Mouse (Mus musculus): ENCODE measurements around the gene Ttc23.
A peak's percentile ranks its signal among the peaks of the same experiment; 100 is the strongest.

Ttc23 gene

DNA sequence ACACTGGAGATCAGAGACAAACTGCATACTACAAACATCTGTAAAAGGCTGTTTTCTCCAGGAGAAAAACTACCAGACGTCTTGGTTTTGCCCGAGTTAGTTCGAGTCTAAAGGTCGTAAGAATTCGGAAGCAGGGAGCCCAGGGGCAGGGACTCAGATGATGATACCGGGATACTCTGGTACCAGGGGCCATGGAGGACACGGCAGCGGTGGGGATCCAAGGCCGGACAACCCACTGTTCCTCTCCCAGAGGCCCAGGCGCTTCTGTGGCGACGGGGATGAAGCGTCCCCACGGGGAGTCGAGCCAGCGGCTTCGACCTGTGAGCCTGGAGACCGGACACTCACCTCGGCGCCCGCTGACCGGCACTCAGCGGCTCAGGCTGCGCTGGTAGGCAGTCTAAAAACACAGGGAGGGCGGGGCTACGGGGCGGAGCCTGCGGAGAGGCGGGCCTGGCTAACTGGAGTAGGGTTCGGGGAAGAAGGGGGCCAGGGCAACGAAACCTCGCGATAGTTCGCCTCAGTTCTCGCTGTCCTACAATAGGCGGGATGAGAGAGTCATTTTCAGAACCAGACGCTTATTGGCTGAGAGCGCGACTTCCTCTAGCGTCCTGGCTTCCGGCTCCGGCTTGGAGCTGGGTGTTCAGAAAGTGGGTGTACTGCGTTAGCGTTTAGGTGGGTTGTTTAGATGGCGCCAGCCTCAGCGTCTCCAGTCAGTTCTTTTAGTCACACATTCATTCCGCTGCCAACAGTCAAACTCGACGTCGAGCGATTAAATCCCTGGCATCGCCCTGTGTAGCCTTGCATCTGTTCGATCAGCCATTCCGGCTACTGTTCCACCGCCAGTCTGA is 2.2 kb upstream of the Ttc23 start, which contains the start of gene Lrrc28:
Gene Lrrc28 (minus strand): TSS at position 436 of the 848 bp plus-strand sequence.
- peak; percentile 99 for DNase-seq (ENCODE audit: low spot score in 2 of 2)

DNA sequence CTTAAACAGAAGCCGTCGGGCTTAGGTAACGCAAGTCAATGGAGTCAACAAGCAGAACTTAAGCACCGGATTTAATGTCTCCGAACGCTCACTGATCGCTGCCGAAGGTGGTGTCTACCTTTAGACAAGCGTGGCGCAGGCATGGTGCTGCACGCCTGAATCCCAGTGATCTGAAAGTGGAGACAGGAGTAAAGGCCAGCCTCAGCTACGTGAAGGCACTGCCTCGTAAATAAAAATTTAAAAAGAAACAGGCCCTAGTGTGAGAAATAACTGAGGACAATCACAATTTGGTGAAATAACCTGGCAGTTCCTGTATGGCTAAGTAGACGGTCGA is 1.6 kb upstream of the Ttc23 start:
- DNase-seq (ENCODE audit: low spot score in 2 of 2) = no peak

DNA sequence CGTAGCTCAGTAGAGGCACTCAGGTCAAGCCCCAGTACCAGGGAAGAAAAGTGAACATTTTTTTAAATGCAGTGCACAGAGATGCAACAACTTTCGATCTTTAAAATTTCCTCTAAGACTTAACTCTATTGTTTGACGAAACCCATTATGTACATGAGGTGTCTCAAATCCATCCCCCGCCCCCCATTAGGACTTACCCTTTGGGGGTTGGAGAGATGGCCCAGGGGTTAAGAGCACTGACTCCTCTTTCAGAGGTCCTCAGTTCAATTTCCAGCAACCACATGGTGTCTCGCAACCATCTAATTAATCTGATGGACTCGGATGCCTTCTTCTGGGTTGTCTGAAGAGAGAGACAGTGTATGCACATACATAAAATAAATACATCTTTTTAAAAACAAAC is 1.1 kb upstream of the Ttc23 start:
- no peak for DNase-seq (ENCODE audit: low spot score in 2 of 2)

DNA sequence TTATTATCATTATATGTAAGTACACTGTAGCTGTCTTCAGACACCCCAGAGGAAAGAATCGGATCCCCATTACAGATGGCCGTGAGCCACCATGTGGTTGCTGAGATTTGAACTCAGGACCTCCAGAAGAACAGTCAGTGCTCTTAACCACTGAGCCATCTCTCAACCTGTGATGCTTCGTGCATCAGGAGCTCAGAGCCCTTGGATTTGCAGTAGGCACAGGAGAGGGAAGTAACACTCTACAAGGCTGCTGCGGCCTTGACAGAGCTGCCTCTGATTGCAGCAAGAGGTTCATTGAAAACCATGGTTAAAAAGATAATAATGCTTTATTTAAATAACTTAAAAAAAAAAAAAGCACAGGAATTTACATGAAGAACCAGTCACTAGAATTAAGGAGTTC is 1.2 kb downstream of the Ttc23 start:
- no peak for DNase-seq (ENCODE audit: low spot score in 2 of 2)

DNA sequence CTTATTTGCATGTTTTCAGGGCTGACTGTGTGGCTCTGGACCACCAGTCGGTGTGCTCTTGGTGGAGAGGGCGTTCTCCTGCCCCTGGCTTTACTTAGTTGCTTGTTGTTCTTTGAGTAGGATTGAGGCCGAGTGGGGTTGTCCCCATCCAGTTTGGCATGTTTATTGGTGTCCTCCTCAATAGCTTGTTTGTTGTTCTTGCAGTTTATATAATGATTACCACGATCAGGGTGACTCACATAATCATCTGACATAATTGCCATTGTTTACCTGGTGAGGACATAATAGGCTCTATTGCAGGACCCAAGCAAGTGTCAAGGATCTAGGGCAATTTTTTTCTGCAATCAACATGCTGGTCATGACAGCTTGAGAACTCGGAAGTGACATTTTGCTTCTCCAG is 5.0 kb downstream of the Ttc23 start:
- no peak for DNase-seq (ENCODE audit: low spot score in 2 of 2)

DNA sequence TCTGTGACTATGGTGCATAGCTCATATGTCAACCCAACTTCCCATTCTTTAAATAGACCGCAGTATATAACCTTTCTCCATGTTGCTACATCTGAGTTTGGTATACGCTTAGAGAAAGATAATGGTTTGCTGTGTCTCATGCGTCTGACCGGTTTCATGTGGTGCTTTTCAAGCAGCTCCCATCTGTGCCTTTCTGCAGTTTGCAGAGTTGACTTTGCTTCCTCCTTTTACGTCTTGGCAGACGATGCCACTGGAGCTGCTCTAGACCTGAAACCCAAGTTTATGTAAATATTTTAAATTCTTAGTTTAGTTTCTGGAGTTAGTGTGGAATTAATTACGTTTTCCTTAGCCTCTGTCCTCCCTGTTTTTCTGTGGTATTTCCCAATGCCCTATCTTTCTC is 7.5 kb downstream of the Ttc23 start:
- no peak for DNase-seq (ENCODE audit: low spot score in 2 of 2)

DNA sequence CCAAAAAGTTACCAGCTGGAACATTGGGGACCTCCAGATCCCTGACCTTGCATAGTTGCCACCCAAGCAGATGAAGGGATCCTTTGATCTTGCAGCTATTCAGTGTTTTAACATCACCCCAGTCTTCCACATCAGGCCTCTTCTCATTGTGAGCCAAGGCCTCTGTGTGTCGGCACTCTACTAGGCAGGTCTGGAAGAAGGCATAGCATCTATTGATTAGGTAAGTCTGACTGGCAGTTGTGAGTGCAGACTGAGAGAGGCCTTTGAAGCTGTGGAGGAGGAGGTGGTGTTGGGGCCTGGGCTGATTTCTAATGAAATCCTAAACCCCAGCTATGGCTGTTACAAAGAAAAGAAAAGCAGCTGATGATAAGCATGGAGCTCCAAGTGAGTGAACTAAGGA is 8.0 kb downstream of the Ttc23 start:
- DNase-seq (ENCODE audit: low spot score in 2 of 2) = no peak

DNA sequence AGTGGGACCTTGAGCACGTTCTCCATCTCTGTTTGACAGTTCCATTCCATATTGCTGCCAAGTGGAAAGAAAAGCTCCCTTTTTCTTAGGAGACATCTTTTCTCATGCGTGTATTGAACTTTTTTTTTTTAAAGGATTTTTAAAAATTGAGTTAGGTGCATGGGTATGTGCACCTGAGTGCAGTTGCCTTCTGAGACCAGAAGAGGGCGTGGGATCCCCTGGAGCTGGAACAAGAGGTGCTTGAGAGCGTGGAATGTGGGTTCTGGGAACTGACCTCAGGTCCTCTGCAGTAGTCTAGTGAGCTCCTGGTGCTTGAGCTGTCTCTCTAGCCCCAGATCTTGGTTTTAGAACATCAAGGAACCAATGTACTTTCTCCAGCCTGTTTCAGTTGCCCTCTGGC is 10.9 kb downstream of the Ttc23 start:
- DNase-seq (ENCODE audit: low spot score in 2 of 2) = no peak

DNA sequence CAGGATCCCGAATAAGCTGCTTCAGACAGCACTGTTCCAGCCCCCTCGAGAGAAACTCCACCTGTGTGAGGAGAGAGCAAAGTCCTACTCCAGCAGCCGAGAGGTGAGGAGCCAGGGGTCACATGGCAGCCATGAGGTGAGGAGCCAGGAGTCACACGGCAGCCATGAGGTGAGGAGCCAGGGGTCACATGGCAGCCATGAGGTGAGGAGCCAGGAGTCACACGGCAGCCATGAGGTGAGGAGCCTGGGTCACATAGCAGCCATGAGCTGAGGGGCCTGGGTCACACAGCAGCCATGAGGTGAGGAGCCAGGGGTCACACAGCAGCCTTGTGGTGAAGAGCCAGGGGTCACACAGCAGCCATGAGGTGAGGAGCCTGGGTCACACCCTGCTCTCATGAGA is 15.2 kb downstream of the Ttc23 start:
- DNase-seq (ENCODE audit: low spot score in 2 of 2) = no peak

DNA sequence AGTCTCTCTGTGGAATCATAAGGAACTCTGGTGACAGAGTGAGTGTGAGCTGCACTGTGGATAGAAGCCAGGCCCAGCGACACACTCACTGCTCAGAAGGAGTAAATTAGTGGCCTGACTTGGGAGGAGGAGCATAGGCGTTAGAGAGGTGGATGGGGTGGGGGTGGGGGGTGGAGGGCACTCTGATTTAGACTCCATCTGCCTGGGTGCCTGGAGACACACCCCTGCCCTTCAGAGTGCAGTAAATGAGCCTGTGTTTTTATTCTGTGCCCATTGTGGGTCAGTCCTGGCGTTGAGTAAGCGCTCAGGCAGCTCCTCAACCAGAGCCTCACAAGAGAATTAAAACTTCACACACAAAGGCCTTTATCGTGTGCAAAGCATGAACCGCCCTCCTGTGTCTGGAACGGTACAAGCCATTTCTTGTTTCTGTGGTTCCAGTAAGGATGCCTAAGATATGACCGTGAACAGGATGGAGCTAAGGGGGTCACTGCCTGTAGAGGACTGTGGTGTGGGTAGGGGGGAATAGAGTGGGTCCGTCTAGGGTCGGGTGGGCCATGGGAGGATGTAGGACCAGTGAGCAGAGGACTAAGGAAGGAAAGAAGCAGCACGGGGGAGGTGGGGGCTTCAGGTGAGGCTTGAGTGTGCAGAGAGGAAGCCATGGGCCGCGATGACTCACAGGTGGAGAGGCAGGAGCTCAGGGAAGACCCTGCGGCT is 16.9 kb downstream of the Ttc23 start:
- DNase-seq (ENCODE audit: low spot score in 2 of 2) = no peak

DNA sequence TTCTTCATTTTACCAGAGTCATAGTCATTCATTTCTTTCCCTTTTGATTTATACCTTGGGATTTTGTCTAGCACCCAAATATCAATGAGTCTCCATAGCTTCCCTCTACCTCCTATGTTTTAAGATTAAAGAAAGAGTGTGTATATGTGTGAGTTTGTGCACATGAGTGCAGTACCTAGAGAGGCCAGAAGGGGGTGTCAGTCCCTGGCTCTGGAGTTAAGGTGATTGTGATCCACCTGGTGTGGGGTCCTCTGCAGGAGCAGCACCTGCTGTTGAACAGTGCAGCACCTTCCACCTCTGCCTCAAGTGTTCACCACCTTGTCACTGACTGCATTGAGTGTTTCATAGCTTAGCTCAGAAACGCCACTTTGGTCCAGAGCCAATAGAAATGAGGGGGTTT is 23.8 kb downstream of the Ttc23 start:
- DNase-seq (ENCODE audit: low spot score in 2 of 2) = no peak

DNA sequence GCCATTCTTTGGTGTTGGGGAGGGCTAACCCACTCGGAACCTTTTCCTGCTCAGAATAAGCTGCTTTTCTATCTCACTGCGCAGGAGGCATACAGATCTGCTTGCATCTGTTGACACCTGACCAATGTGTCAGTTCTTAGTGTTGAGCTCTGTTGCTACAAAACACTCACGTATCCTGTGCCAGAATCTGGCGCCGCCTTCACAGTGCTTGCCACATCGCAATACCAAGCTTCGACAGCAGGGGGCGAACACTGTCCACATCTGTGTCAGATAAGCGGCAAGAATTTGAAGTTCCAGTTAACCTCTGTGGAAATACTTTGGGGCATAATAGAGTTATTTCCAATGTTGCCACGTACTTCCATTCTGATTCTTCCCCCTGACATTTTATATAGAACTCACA is 25.4 kb downstream of the Ttc23 start:
- peak; percentile 73 to 93 for DNase-seq (ENCODE audit: low spot score in 2 of 2)

DNA sequence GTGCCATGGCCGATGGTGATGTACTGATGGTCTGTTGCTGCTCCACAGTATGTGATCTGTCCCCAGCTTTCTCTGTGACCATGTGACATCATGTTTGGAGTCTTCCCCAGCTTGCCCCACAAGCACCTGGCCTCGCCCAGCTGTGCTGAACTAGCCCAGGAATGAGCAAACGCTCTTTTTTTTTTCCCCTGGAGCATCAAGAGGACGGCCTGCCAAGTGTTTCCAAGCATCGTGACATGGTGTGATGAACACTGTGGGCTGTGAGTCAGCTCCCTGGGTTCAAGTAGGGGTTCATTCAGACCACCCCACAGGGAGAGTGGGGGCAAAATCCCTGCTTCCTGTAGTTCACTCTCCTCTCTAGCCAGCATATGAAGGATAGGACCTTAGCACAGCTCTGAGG is 26.4 kb downstream of the Ttc23 start:
- no peak for DNase-seq (ENCODE audit: low spot score in 2 of 2)

DNA sequence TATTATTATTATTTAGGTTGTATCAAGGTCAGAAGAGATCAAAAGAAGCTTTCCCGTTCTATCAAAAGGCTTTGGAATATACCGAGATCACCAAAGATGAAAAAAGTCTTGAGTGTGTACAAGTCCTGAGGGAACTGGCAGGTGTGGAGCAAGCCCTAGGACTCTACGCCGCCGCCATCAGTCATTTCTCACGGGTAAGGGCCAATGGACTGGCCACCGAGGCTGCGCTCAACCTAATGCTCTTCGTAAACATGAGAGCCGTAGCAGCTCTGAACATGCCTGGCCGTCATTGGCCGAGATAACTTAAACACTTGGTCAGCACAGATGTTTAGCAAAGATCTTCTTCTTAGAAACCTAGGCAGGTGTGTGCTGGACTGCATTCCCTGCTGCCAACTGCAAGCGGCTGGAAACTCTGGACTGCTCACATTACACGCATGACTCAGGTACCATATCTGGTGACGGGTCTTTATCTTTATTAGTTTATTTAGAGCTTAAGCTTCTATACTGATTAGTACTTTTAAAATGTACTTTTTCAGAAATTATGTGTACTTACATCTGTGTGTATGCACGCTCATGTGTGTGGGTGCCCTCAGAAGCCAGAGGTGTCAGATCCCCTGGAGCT is 31.8 kb downstream of the Ttc23 start:
- DNase-seq (ENCODE audit: low spot score in 2 of 2) = no peak

DNA sequence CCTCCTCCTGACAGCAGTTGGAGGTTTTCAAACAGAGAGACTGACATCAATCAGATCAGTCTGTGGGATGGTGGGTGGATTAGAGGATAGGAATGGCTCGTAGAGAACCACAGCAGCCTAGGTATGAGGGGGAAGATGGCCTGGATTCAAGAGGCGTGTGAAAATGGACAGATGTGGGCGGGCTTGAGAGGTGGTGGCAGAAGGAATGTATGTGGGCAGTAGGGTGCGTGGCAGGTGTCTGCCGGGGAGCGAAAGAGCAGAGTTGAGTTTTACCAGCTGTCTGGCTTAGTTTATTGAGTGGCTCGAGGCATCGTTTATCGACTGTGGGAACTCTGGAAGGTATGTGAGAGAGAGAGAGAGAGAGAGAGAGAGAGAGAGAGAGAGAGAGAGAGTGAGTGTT is 33.9 kb downstream of the Ttc23 start:
- no peak for DNase-seq (ENCODE audit: low spot score in 2 of 2)

DNA sequence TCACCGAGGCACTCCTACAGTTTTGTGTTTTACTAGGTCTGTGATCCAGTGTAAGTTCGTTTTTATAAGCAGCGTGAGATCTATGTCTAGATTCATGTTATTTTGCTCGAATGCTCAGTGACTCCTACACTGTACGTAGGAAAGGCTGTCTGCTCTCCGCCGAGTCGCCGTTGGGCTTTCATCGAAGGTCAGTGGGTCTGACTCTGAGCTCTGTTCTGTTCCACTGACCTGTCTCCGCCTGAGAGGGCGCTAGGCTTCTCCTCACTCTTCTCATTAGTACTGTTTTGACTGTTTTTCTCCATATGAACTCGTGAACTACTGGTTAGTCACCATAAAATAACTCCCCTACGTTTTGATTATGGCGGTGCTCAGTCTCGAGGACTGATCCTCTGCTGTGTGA is 35.8 kb downstream of the Ttc23 start:
- DNase-seq (ENCODE audit: low spot score in 2 of 2) = no peak

DNA sequence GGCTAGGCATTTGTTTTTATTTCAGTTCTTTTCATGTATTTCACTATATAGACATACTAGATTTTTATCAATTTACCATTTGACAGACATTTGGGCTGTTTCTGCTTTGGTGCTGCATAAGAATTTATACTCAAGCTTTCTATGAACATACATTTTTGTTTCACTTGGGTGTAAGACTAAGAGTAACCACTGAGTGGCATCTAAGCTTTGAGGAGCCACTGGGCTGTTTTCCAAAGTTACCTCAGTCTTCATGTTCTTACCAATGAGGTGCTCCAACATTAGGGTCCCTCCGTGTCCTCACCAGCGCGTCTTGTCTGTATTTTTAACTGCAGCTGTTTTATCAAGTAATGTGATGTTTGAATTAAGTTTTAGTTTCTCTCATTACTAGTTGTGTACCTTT is 39.3 kb downstream of the Ttc23 start:
- no peak for DNase-seq (ENCODE audit: low spot score in 2 of 2)

DNA sequence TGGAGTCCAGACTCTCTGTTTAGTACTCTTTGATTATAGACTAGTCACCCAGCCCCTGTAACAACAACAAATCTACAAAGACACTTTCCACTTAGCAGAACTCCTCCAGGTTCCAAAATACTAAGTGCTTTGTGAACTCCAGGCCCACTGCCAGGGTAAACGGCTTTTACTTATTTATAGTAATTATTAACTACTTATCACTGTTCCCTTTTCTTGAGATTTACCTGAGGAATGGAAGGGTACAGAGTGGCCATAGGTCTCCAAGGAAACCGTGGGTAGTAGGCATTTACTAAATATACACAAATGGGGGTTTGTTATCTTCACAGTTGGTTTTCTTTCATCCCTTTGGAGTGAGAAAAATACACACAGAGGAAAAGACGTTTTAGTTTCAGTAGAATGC is 41.1 kb downstream of the Ttc23 start:
- no peak for DNase-seq (ENCODE audit: low spot score in 2 of 2)

DNA sequence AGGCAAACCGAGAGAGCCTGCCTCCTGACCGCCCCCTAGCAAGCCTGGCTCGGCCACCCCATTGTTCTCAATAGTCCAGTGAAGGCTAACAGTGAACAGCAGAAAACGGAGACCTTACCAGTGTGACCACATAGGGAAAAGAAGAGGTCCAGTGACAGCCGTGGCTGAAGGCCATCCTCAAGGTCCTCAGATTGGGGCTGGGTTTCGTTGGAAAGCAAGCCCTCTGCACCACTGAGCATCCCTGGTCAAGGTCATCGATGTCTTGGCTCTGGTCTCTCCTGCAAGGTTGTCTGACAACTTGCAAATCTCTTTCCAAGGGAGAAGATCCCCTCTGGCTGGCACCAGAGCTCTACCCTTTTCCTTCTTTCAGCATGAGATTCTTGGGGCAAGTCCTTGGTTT is 42.6 kb downstream of the Ttc23 start:
- no peak for DNase-seq (ENCODE audit: low spot score in 2 of 2)

DNA sequence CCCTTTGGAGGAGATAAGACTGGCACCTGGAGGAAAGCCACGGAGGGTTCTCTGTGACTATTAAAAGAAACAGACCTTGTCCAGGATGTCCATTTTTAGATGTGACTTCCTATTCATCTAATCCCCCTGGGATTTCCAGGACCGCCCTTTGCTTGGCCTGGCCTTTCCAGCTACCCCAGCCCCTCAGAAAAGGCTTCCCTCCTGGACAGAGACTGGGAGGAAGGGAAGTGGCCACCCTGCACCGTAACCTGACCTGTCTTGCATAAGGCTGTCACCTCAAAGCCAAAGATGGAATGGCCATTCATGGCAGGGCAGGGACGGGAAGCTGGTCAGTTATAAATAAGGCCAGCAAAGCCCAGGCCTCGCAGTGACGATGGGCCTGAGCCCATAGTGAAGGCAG is 43.8 kb downstream of the Ttc23 start:
- no peak for DNase-seq (ENCODE audit: low spot score in 2 of 2)

DNA sequence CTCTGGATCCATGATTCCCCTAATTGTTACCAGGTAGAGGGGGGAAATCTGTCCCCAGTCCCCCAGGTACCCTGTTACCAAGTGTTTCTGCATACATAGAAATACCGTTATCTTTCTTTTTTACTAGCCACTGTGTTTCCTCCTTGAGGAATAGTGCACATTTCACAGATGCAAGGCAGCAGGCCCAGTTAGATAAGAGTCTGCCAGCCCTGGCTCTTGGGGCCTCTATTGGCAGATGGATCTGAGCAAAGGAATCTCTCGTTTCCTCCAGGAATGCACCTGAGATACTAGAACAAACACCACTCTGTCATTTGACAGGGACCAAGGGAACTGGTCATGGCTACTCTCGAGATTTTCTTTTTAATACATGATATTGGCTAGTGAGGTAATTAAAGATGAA is 44.9 kb downstream of the Ttc23 start:
- DNase-seq (ENCODE audit: low spot score in 2 of 2) = no peak

DNA sequence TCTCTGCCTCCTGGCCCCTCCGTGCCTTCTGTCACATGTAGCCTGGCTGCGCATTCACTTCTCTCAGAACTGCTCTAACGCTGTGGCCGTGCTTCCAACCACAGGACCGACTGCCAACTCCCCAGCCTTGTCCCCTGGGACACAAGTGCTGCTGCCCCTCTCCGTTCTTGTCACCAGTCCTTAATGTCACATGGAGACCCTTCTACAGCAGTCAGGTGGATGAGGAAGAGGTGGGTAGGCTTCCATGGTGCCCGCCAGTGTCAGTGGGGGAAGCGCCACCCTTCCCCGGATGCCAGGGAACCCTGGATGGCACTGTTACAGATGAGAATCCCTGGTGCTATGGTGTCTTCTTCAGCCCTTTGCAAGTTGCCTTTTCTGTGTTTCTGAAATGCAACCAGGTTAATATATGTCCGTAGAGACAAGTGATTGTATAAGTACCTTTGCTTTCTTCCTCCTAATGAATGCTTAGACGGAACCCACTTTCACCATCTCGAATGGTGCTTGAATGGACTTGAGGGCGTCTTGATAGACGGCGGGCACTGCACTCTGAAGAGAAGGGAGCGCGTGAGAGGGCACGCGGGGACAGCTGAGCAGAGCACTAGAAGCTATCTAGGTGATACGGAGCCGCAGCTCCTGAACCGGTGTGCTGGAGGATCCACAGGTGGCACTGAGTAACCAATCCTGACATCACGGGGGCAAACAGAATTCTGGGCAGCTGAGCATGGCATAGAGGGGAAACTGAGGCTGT is 45.8 kb downstream of the Ttc23 start:
- DNase-seq (ENCODE audit: low spot score in 2 of 2) = no peak

Measured in thymus, postnatal 10 days (tissue).